Mouse (Mus musculus) thymus, postnatal 10 days (tissue): ENCODE results near the gene Nlgn3.
A peak's percentile ranks its signal among the peaks of the same experiment; 100 is the strongest.

Experiments used
- DNase-seq, 2 experiments: peaks; one replicate each; pipeline ENCODE4 v3.0.0; 2021; ENCODE audit warnings: low spot score in 2 of 2

Nlgn3 gene

DNA sequence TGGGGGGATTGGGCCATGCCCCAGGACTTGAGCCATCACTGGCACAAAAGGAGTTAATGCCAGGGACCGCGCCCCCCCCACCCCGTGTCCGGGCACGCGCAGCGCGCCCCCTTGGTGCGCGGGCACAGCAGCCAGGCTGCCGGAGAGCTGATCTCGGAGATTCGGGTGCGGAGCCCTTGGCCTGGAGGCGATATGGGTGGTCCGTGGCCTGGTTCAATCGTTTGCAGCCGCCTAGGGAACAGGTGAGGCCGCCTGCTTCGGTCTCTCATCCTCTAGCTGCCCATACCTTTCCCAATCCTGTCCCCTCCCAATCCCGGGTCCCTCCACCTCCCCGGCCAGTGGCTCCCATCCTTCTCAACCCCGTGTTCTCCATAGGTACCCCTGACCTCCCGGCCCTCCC is at the start of gene Nlgn3:
Gene Nlgn3, plus strand, starts transcription at position 114 of the 400 bp plus-strand sequence.
- DNase-seq, result no peak

DNA sequence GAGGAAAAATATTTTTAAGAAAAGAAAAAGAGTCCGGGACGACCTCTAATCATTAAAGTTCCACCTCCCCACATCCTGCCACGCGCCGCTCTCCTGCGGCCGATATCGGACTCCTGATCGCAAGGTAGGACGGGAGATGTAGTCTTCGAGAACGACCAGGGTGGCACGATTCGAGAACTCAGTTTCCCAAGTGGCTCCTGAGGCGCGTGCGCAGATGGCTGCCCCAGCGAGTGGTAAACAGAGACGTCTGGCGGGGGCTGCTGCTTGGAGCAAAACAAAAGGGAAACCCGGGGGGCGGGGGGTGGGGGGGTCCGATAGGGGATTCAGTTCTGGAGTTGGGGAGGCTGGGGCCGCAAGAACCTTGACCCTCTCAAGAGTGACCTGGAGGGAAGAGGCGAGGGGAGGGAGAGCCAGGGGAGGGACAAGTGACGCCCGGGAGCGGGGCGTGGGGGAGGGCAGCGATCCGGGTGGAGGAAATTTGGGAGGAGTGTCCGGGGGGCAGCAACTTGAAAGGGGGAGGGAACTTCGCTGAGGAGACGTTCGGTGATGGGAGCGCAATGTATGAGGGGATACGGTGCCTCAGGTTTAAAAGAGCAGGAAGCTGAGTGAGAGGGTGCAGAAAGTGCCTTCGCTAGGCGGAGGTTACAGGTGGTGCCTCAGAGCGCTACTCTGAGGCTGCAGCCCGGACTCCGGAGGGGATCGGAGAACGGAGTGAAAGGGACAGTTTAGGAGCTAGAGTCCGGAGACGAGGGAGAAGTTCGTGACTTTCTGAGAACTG is 44.8 kb upstream of the Nlgn3 start, which contains the start of gene Foxo4:
Gene Foxo4, plus strand, starts transcription at position 577 of the 778 bp plus-strand sequence.
- DNase-seq, result peak; percentile 83 to 87

DNA sequence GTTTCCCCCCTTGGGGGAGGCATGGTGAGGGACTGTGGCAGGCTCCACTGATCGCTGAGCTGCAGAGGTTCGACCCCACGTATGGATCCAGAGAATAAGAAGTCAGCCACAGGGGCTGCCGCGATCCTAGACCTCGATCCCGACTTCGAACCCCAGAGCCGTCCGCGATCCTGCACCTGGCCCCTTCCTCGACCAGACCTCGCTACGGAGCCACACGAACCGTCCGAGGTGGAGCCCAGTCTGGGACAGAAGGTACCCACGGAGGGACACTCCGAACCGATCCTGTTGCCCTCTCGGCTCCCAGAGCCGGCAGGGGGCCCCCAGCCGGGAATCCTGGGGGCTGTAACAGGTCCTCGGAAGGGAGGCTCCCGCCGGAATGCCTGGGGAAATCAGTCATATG is 44.2 kb upstream of the Nlgn3 start:
- DNase-seq, result no peak

DNA sequence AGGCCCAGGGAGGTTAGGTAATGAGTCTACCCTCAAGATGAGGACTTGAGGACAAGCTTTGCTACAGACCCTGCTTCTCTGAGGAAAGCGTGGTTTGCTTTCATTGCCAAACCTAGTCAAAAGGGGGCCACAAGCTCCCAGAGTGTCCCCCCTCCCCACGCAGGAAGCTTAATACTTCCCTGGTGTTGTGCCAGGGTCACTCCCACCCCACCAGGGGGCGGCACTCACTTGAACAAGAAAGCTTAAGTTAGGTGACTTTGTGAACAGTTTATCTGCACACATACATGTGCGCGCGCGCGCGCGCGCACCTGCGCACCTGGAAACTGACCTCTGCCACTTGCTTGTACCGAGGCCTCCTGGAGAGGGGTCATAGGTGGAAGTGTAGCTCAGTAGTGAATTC is 42.4 kb upstream of the Nlgn3 start:
- peak; percentile 56 to 66 for DNase-seq

DNA sequence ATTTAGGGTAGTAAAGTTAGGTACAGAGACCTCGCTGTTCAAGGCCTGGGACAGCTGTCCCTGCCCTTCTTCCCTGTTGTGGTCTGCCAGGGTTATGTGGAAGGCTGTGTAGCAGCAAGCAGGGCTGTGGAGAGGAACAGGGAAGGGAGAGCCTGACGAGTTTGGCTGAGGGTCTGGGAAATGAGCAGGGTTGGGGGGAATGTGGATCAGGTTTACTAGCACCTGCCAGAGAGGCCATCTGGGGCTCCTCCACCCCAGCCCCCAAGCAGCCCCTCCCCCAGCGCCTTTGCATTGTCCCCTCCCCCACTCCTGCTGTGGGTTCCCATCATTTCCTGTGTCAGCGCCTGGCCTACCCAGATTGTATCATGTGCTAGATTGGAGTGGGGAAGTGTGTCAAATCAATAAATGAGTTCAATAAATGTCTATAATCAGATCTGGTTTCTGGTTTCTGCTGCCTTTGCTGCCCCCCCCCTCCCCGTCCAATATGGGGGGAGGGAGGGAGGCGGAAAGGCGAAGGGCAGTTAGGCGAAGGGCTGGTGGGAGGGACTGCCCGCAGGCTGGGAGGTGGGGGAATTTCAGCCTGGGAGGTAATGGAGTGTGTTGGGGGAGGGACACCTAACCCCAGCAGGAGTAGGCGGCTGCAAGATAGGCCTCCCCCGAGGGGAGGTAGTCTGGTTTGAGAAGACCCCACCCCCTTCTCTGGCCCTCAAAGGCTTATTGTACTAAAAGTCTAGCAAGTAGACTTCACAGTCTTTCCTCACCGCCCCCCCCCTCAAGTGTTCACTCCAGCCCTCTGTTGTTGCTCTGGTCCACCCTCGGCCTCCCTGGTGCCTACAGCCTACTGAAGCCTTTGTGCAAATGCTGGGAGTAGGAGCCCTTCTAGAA is 38.3 kb upstream of the Nlgn3 start:
- DNase-seq, result peak; percentile 42 to 68

DNA sequence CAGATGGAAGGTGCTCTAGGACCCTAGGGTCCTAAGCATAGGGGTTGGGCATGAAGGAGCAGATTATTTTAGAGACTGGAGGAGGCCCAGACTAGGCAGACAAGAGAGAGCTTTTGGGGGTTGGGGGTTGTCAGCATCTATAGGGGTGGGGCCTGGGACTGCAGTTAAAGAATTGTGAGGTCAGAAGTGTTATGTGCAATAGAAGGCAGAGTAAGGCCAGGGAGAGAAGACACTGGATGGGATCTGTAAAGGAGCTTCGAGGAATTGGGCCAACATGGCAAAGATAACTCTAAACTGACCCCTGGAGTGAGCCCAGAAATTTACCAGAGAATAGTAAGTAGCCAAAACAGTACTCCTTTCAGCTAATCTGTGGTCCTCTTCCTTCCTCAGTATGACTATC is 35.1 kb upstream of the Nlgn3 start, which contains the start of gene Gm614:
Gene Gm614, minus strand, starts transcription at position 101 of the 400 bp plus-strand sequence.
- no peak for DNase-seq

DNA sequence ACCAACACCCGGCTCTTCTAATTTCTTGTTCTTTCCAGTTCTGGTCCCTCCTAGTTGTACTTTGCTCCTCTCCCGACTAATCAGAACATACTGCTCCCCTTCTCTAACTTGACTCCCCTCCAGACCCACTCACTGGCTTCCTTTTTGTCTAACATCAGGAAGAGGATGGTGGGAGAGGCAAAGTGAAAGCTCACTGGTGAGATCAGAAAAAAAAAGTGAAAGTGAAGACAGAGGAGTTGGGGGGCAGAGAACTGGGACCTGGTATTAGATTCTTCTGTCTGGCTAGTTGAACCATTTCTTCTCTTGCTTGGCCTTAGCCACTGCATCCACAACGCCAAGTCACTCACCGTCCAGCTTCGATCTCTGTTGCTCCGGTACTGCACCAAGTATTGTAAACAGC is 32.3 kb upstream of the Nlgn3 start:
- no peak for DNase-seq

DNA sequence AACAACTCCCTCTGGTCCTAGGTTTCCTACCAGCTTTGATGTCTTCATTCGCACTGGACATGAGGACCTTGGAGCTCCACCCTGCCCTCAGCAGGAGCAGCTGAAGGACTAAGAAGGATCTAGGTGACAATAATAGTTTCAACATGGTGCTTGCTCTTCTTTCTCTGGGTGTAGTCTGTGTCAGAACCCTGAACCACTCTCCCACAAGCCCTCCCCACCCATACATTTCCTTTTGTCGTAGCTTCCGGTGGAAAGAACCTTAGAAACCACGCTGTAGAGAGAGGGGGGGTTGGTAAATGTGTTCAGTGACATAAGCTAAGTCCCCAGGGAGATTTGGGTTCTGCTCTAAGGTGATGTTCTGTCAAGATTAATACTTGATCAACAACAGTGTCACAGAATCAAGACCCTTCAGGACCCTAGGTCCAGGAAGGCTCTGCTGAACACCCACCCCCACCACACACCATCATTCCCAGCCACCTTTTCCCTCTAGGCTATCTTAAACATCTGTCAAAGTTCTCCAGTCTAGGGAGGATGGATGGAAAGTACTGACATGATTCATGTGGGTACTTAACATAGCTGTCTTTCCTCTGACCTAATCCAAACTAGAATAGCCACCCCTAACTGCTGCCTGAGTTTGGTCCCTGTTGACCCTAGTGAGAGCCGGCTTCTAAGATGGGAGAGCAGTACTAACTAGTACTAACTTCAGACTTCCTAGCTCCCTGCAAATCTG is 30.8 kb upstream of the Nlgn3 start, which contains the start of gene Il2rg:
Gene Il2rg, minus strand, starts transcription at position 231 of the 730 bp plus-strand sequence.
- peak; percentile 55 to 56 for DNase-seq

DNA sequence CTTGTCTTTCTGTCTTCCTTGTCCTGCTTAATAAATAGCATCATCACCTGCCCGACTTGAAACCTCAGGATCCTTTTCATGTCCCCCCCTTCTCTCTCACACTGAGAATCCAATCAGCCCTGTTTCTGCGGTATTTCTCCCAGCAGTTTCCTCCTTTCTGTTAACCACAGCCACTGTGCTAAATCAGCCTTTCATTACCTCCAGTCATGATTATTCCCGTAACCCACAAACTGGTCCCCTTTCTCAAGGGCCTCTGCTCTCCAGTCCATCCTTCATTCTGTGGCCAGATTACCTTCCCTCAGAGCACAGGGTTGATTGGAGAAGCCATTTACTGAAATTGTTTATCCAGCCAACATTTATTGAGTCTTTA is 30.2 kb upstream of the Nlgn3 start, which contains the start of gene Gm20489:
Gene Gm20489, minus strand, starts transcription at position 269 of the 370 bp plus-strand sequence.
- no peak for DNase-seq

DNA sequence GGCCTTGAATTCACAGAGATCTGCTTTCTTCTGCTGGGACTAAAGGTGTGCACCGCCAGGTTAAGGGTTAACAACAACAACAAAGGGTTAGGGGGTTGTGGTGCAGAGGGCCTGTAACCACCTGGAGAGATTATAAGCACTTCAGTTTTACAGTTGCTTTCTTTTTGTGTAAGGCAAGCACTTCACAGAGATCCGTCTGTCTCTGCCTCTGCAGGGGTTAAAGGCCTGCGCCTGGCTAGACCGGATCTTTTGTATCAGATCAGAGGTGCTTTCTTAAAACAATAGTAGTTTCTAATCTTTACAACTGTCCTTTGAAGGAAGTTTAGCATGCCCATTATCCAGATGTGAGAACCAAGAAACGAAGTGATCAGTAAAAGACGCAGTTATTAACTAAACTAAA is 25.6 kb upstream of the Nlgn3 start:
- DNase-seq, result peak; percentile 18 to 36

DNA sequence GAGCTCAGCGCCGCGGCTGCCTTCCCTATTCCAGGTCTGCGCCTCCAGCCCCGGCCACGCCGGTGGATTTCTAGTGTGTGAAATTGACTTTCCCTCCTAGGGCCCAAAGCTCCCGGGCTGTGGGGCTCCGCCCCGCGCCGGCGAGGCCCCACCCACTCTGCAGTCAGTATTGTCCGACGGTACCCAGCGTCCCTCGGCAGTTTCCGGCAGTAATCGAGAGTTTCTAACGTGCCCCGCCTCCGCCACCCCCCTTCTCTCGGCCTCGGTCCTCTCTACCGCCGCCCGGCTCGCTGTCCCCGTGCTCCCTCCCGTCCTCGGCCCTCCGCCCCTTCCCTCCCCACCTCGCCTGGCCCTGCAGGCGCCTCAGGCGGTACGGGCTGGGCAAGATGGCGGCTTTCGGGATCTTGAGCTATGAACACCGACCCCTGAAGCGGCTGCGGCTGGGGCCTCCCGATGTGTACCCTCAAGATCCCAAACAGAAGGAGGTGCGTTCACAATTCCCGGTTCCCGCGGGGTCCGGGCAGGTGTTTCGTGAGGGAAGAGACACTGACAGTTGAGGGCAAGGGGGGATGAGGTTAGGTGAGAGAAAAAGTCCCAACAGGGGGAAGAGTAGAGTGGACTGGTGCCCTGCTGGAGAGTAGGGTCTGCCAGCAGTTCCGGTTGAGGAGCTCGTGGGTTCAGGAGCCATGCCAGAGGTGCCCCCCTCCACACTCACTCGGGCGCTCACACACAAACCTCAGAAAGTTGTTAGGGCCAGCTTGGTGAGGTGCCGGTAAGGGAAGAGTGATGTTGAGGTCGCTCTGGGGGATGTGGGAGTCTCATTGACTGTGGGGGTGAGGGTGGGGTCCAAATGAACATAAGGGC is 24.9 kb upstream of the Nlgn3 start, which contains the start of gene Med12:
Gene Med12, plus strand, starts transcription at position 156 of the 864 bp plus-strand sequence.
- peak; percentile 78 to 80 for DNase-seq

DNA sequence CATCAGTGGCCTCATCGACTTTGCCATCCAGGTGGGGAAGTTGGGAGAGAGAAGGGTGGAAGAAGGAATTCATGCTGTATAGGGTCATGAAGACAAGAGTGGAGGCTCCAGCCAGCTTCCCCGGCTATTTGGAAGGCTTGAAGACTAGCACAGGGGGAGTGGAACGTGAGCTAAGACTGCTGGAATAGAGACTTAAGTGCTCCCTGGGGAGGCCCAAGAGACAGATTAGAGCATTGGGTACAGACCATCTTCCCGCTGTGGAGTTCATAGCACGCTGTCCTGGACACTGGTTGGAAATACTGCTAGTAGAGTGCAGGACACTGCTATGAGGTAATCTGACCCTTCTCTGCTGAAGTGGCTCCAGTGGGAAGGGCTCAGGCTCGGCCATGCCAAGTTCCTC is 16.2 kb upstream of the Nlgn3 start:
- no peak for DNase-seq

DNA sequence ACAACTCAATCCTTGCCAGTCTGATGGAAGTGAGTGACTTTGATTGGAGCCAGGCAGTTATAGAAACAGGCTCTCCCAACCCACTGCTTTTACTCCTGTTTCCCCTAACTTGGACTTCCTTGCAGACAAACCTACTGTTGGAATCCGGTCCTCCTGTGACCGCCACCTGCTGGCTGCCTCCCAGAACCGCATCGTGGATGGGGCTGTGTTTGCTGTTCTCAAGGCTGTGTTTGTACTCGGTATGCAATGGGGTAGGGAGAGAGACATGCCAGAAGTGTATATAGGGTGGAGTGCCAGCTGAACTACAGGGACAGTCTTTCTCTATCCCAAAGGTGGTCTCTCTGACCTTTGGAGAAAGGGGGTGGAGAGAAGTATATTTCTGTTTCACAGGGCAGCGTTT is 13.4 kb upstream of the Nlgn3 start:
- DNase-seq, result peak; percentile 46 to 69

DNA sequence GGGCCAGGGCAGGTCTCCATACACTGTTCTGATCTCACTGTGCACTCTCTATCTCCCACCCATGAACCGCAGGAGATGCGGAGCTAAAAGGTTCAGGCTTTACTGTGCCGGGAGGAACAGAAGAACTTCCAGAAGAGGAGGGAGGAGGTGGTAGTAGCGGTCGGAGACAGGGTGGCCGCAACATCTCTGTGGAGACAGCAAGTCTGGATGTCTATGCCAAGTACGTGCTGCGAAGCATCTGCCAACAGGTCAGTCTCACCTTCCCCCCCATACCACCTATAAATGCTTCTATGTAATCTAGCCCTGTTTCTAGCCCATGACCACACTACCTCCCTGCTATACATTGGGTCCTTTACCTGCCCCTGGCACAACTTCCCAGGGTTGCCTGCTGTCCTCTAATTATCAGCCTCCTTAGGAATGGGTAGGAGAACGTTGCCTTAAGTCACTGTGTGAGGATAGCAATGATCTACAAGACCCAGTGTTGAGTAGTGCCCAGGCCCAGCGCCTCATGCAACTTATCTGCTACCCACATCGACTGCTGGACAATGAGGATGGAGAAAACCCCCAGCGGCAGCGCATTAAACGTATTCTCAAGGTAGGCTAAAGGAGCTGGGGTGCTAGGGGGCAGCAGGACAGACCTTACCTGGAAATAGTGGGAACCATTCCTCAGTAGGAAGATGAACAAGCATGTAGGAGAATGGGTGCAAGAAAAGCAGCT is 12.9 kb upstream of the Nlgn3 start:
- no peak for DNase-seq

DNA sequence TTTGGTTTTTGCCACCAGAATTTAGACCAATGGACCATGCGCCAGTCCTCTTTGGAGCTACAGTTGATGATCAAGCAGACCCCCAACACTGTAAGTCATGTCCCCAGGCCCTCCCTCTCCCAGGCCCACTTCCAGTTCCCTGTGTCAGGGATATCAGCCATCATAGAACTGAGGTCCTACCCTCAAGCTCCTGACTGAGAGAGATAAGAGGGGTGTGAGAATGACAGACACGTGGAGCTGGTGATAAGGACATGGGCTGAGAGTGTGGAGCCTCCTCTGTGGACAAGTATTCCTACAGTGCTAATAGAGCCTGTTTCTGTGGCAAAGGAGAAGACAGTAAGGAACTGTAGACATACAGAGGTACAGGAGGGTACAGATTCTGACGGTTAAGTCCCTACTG is 11.4 kb upstream of the Nlgn3 start:
- DNase-seq, result no peak

DNA sequence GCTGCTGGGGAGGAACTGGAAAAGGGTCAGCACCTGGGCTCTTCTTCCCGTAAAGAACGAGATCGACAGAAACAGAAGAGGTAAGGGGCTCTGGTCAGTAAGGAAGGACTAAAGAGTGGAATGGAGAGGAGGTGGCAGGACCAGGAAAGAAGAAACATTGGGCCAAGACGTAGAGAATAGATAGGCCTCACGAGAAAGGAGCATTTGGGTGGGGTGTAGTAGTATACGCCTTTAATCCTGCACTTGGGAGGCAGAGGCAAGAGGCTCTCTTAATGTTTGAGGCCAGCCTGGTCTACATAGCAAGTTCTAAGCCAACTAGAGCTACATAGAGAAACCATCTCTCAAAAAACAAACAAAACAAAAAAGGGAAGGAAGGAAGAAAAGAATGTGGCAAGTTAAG is 10.5 kb upstream of the Nlgn3 start:
- no peak for DNase-seq

DNA sequence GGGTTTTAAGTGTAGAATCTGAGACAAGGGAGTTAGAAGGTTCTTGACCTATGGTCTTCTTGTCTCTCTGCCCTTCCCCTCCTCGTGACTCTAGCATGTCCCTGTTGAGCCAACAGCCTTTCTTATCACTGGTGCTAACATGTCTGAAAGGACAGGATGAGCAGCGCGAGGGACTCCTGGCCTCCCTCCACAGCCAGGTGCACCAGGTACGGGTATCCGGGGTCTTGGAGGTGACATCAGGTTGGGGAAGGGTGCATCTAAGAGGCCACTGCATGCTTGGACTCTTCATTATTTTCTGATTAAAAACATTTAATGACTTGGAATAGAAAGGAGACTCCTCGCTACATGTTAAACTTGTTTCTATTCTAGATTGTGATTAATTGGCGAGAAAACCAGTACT is 9.9 kb upstream of the Nlgn3 start:
- DNase-seq, result no peak

DNA sequence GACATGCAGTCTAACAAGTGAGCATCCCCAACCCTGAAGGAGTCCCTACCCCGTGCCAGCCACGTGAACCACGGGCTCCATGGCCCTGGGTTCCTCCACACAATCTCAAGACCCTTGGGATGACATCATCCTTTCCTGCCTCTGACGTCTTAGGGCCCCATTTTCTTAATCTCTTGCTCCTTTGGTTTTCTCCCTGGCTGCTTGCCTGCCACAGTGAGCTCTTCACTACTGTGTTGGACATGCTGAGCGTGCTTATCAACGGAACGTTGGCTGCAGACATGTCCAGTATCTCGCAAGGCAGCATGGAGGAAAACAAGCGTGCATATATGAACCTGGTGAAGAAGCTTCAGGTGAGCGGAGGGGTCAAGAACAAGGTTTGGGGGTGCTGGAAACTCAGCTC is 8.9 kb upstream of the Nlgn3 start:
- DNase-seq, result no peak

DNA sequence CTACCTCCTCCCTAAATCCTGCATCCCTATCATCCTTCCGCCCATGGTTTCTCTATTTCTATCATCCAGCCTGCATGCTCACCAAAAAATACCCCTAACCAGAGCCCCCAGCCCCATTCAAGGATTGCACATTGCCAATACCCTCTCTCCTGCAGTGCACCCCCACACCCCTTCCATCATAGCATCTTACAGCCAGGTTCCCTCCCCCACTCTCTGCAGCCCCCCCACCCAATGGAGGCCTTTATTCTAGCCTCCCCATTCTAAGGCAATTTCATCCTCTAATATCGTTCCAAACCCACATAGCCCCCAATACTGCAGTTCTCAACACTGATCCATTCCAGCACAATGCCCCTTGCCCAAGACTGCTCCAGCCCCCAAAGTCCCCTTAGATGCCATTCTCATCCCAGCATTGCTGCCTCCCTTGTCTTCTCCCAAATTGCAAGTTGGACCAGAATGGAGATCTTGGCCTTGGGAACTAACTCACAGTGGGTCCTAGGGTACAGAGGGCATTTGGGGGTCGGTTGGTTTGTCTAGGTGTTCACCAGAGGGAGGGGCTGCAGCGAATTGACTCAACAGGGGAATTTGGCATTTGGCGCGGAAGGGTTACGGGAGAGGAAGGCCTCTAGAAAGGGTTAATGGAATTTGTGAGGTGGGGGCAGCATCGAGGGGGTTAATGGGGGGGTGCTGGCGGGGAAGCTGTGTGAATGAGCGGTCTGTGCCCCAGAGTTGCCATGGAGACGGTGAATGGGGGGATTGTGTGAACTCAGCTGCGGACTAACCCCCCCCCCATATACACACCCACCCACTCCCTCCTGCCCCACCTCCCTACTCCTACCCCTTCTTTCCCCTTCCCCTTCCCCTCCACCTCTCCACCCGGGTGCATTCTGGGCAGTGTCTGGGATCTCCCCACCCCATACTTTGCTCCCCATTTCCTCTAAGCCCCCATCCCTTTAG is 782 bp downstream of the Nlgn3 start:
- no peak for DNase-seq
